ENCODE assay signal across 9 mouse cellular contexts in genomic region chr1:158266293-158267019, GRCm38 (mm10).
DNase-seq lines count a peak whose midpoint lies in the region; ATAC-seq and TF ChIP-seq lines count a peak whose summit lies in the region.
"Had no signal": no experiment of that assay in that cellular context is flagged by ENCODE, and none has a peak within 500 bp of the region (broad histone marks: within the 10 kb centered on the region; RNA-seq: fewer than 3 reads in every experiment).

No protein-coding gene starts in this region.

- no peak overlapping the region for H3K9ac ChIP-seq in embryonic facial prominence, embryonic 15.5 days
- no peak overlapping the region for H3K9ac ChIP-seq in limb, embryonic 13.5 days
- H3K9ac ChIP-seq: heart, embryonic 12.5 days; limb, embryonic 15.5 days had no signal

- TF ChIP-seq POLR2A in cerebellum, adult 2 months (IDR thresholded peaks at IDR 0.05; ENCODE audit: borderline replicate concordance, insufficient read depth, low read length): no peak

- no peak for TF ChIP-seq CTCF in cerebellum, adult 2 months (IDR thresholded peaks at IDR 0.05; ENCODE audit: borderline replicate concordance, insufficient read depth, low read depth, low read length)

- H3K27me3 ChIP-seq in cerebellum, adult 2 months (ENCODE audit: control insufficient read depth, insufficient read depth, low read length): no peaks in the 10 kb centered on the region
- no peaks in the 10 kb centered on the region for H3K27me3 ChIP-seq in embryonic facial prominence, embryonic 15.5 days
- 0 out of 2 replicates have a peak, but pooled peaks cover 3% of the 10 kb centered on the region for H3K27me3 ChIP-seq in limb, embryonic 13.5 days
- H3K27me3 ChIP-seq: heart, embryonic 12.5 days; limb, embryonic 15.5 days had no signal

- peak; percentile 59 for DNase-seq in brain, adult 2 months (ENCODE audit: low read depth, low spot score)
- peak; percentile 37 to 66 for DNase-seq in cerebellum, adult 2 months
- DNase-seq in urinary bladder, postnatal 25 days (ENCODE audit: low spot score): no peak
- no peak for DNase-seq in spleen, adult 12 weeks (ENCODE audit: low spot score)
- no peak for DNase-seq in T-cell, adult 2 months (ENCODE audit: low spot score)

- H3K4me3 ChIP-seq in cerebellum, adult 2 months (replicated peaks; ENCODE audit: insufficient read depth, low read depth, low read length): no peak overlapping the region
- H3K4me3 ChIP-seq in embryonic facial prominence, embryonic 15.5 days (replicated peaks): no peak overlapping the region
- H3K4me3 ChIP-seq in limb, embryonic 13.5 days: no peak overlapping the region
- H3K4me3 ChIP-seq: heart, embryonic 12.5 days; limb, embryonic 15.5 days had no signal

- no peak overlapping the region for H3K27ac ChIP-seq in cerebellum, adult 2 months (ENCODE audit: insufficient read depth, low read length)
- H3K27ac ChIP-seq in embryonic facial prominence, embryonic 15.5 days (replicated peaks): no peak overlapping the region
- no peak overlapping the region for H3K27ac ChIP-seq in limb, embryonic 13.5 days
- H3K27ac ChIP-seq: limb, embryonic 15.5 days had no signal

- H3K4me2 ChIP-seq in embryonic facial prominence, embryonic 15.5 days (replicated peaks): no peak overlapping the region
- H3K4me2 ChIP-seq in limb, embryonic 13.5 days (replicated peaks): no peak overlapping the region
- H3K4me2 ChIP-seq: heart, embryonic 12.5 days; limb, embryonic 15.5 days had no signal

- 18% methylated on average over 3 of the region's 3 CpGs for WGBS in cerebellum, adult 2 months
- whole genome bisulfite sequencing in embryonic facial prominence, embryonic 15.5 days: 43% methylated on average over 3 of the region's 3 CpGs
- 31% methylated on average over 3 of the region's 3 CpGs for WGBS in limb, embryonic 13.5 days

- H3K36me3 ChIP-seq in embryonic facial prominence, embryonic 15.5 days: no peaks in the 10 kb centered on the region
- H3K36me3 ChIP-seq in limb, embryonic 13.5 days: no peaks in the 10 kb centered on the region
- H3K36me3 ChIP-seq: heart, embryonic 12.5 days; limb, embryonic 15.5 days had no signal

- H3K4me1 ChIP-seq in cerebellum, adult 2 months (ENCODE audit: control insufficient read depth, insufficient read depth, low read length): peaks cover 10% of the 10 kb centered on the region; the same call in 1 of the 2 replicates
- no peaks in the 10 kb centered on the region; the same call in 1 of the 2 replicates for H3K4me1 ChIP-seq in embryonic facial prominence, embryonic 15.5 days
- peaks cover 11% of the 10 kb centered on the region for H3K4me1 ChIP-seq in limb, embryonic 13.5 days
- H3K4me1 ChIP-seq: limb, embryonic 15.5 days had no signal

- ATAC-seq in embryonic facial prominence, embryonic 15.5 days (ENCODE audit: insufficient number of reproducible peaks, low FRiP score, low TSS enrichment, low read depth): peak; percentile 43
- peak; percentile 66 for ATAC-seq in limb, embryonic 13.5 days (ENCODE audit: low FRiP score, low read depth)

- no peaks in the 10 kb centered on the region for H3K9me3 ChIP-seq in embryonic facial prominence, embryonic 15.5 days (replicated peaks)
- no peaks in the 10 kb centered on the region for H3K9me3 ChIP-seq in limb, embryonic 13.5 days
- H3K9me3 ChIP-seq: heart, embryonic 12.5 days; limb, embryonic 15.5 days had no signal

Comparison
In these comparisons a context has a peak if more than half of its experiments do, and no peak if none do; other contexts are left out.
1. DNase-seq: peak in brain, adult 2 months (single experiment) and cerebellum, adult 2 months (2 of 2); none in urinary bladder, postnatal 25 days (single experiment), spleen, adult 12 weeks (single experiment) and T-cell, adult 2 months (single experiment).